Mouse (Mus musculus) heart, embryonic 16.5 days (tissue): ENCODE results near the gene Lad1. TPM values are rescaled to one million over a fixed set of nuclear protein-coding genes. Genes with fewer than 3 reads are reported as not detected.

ENCODE experiments used
- ATAC-seq: fragments of 200-750 bp; cut with Nextera tagmentation; replicated peaks from 2 replicates; pipeline ENCODE4 v1.8.0; 2017; ENCODE audit warnings: moderate number of reproducible peaks; ENCODE audit not compliant: insufficient read depth, low FRiP score; ENCODE audit errors: extremely low read depth
- H3K27ac ChIP-seq: fragments of 300-500 bp; sonication (generic); 2 replicates; pipeline ENCODE4 v1.5.1; 2014; ENCODE audit warnings: mild to moderate bottlenecking, low read length, control low read depth, moderate library complexity
- H3K27me3 ChIP-seq: fragments of 300-500 bp; sonication (generic); 2 replicates; pipeline ENCODE4 v1.6.1; 2014; ENCODE audit warnings: low read length, mixed read lengths; ENCODE audit not compliant: control insufficient read depth, insufficient read depth
- H3K36me3 ChIP-seq: fragments of 300-500 bp; sonication (generic); 2 replicates; pipeline ENCODE4 v1.6.1; 2014; ENCODE audit not compliant: control insufficient read depth, insufficient read depth
- H3K4me1 ChIP-seq: fragments of 300-500 bp; sonication (generic); 2 replicates; pipeline ENCODE4 v1.6.1; 2014; ENCODE audit warnings: low read length, mixed read lengths; ENCODE audit not compliant: control insufficient read depth, insufficient read depth
- H3K4me2 ChIP-seq: fragments of 300-500 bp; sonication (generic); 2 replicates; pipeline ENCODE4 v1.6.1; 2014; ENCODE audit warnings: low read depth, mild to moderate bottlenecking, control low read depth, low read length
- H3K4me3 ChIP-seq: fragments of 300-500 bp; sonication (generic); 2 replicates; pipeline ENCODE4 v1.5.1; 2014; ENCODE audit warnings: mild to moderate bottlenecking, control low read depth, low read length
- H3K9ac ChIP-seq: fragments of 300-500 bp; sonication (generic); 2 replicates; pipeline ENCODE4 v1.6.1; 2014; ENCODE audit warnings: low read length, control low read depth
- H3K9me3 ChIP-seq: fragments of 300-500 bp; sonication (generic); replicated peaks from 2 replicates; pipeline ENCODE4 v1.6.1; 2016; ENCODE audit warnings: low read length; ENCODE audit not compliant: control insufficient read depth
- WGBS: fragments of 180-500 bp; shearing (Covaris S2); extraction: QIAGEN DNeasy Blood & Tissue Kit; methylation state at CpG from one replicate; pipeline ENCODE4 v1.1.7; 2014; 5-methylcytosine and 5-hydroxymethylcytosine counted together
- polyA plus RNA-seq: library from polyadenylated mRNA; unstranded; fragments of >200 nt; fragmentation: Nextera tagmentation; extraction: Ambion mirVana; gene quantifications from 2 replicates; pipeline ENCODE4 v1.2.1, GENCODE M21; 2015

Gene Lad1
- polyA plus RNA-seq, result 5.9 TPM in 2 replicates

GRCm38 (mm10) chr1:135818481-135819086, at the start of gene Lad1:
Gene Lad1, plus strand, starts transcription at chr1:135818598.
- Histone ChIP-seq H3K9ac (peak within 1 kb of the TSS; percentile 70), H3K4me1 (peaks cover 4% of the 10 kb centered on the region), H3K9me3 (no peaks in the 10 kb centered on the region), H3K36me3 (no peaks in the 10 kb centered on the region), H3K27me3 (peaks cover 12% of the 10 kb centered on the region), H3K4me3 (peak within 1 kb of the TSS; percentile 61), H3K27ac (no peak within 1 kb of the TSS), H3K4me2 (peak within 1 kb of the TSS; percentile 96)
- ATAC-seq, result peak; percentile 20; the same call in 1 of the 2 replicates
- WGBS, result under 1% methylated on average over 63 of the region's 63 CpGs

DNA sequence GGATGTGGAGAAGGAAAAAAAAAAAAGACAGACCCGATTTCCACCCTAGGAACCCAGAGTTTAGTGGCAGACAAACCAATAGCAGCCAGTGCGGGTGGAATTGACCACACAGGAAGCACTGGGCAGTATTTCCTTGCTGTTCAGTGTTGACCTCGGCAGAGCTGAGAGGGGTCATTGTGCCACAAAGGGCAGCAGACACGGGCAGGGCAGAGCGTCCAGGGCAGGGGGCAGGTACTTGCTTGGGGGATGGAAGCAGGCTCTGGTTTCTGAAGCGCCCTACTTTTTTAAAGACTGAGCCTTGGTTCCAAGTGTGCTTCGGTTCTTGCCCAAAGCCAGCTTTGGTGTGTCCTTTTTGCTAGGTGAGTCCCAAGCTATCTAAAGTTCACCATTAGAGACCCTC, 48.2 kb upstream of the Lad1 start:
- peaks cover 48% of the 10 kb centered on the region for H3K4me1 ChIP-seq
- ATAC-seq, result no peak
- peak overlapping the region; percentile 54 for H3K27ac ChIP-seq
- peaks cover 16% of the 10 kb centered on the region for H3K36me3 ChIP-seq
- WGBS, result 78% methylated on average over 7 of the region's 7 CpGs
- H3K4me2 ChIP-seq, result no peak overlapping the region
- H3K27me3 ChIP-seq, result no peaks in the 10 kb centered on the region
- no peak overlapping the region for H3K4me3 ChIP-seq
- H3K9ac ChIP-seq, result 0 out of 2 replicates have a peak overlapping the region, but pooled peaks have one; percentile 34
- no peaks in the 10 kb centered on the region for H3K9me3 ChIP-seq

DNA sequence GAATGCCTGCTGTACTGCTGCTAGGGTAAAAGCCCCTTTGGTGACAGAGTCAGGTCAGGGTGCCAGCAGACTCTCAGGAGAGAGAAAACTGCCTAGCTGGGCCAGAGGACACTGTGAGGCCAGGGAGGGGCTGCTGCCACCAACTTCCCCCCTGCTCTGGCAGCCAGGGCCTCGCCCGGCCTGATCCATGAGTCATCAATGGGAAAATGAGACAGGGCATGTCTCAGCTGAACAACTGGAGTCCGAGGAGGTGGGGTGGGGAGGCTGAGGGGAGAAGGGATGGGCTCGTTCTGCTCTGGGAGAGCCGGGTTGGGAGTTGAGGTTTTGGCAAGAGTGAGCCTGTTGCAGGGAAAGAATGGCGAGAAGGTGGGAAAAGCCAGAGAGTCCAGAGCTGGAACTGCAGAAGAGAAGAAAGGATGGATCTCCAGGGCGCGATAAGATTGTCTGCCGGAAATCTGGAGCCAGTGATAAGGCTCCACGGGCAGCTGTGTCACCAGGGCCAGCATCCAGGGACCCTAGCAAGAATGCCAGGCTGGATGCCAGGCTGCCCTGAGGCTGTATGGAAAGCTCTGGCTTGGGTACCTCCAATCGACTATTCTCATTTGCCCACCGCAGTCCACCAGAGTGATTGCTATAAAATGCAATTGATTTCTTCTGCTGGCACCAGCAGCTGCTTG, 47.4 kb upstream of the Lad1 start:
- Histone ChIP-seq H3K4me3 (no peak overlapping the region), H3K27ac (peak overlapping the region; percentile 54), H3K27me3 (no peaks in the 10 kb centered on the region), H3K4me1 (peaks cover 43% of the 10 kb centered on the region), H3K36me3 (peaks cover 16% of the 10 kb centered on the region), H3K9ac (peak overlapping the region; percentile 34; the same call in 1 of the 2 replicates), H3K9me3 (no peaks in the 10 kb centered on the region), H3K4me2 (no peak overlapping the region)
- ATAC-seq, result peak; percentile 33
- 29% methylated on average over 12 of the region's 12 CpGs for WGBS

DNA sequence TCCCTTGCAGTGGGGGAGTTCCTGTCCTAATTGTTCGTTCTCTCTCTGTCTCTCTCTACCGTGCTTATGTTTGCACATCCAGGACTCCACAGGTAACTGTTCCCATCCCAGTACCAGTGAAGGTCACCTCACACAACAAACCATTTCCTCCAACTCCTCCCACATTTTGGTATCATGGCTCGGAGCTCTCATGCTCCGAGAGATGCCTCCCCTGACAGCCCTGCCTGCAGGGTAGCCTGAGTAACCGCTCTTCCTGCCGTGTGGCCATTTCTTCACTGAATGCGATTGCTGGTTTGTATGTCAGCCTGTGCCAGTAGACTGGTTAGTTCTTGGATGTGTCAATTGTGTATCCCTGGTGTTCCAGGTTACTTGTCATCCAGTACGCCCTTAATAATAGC, 46.8 kb upstream of the Lad1 start:
- Histone ChIP-seq H3K27ac (0 out of 2 replicates have a peak overlapping the region, but pooled peaks have one; percentile 9), H3K4me3 (no peak overlapping the region), H3K4me2 (no peak overlapping the region), H3K27me3 (no peaks in the 10 kb centered on the region), H3K36me3 (peaks cover 16% of the 10 kb centered on the region), H3K9ac (no peak overlapping the region), H3K4me1 (peaks cover 48% of the 10 kb centered on the region), H3K9me3 (no peaks in the 10 kb centered on the region)
- ATAC-seq, result no peak
- 69% methylated on average over 8 of the region's 8 CpGs for WGBS

- no peak for ATAC-seq
- Histone ChIP-seq H3K27me3 (no peaks in the 10 kb centered on the region), H3K4me3 (no peak overlapping the region), H3K36me3 (no peaks in the 10 kb centered on the region), H3K9ac (no peak overlapping the region), H3K9me3 (no peaks in the 10 kb centered on the region), H3K4me2 (no peak overlapping the region), H3K4me1 (peaks cover 22% of the 10 kb centered on the region), H3K27ac (peak overlapping the region; percentile 46)
Observed at GRCm38 (mm10) chr1:135776596-135776995, 41.8 kb upstream of the Lad1 start.

- H3K27me3 ChIP-seq, result no peaks in the 10 kb centered on the region
- H3K36me3 ChIP-seq, result no peaks in the 10 kb centered on the region
- peaks cover 22% of the 10 kb centered on the region for H3K4me1 ChIP-seq
- no peak overlapping the region for H3K27ac ChIP-seq
- no peak for ATAC-seq
- H3K9me3 ChIP-seq, result no peaks in the 10 kb centered on the region
- H3K4me2 ChIP-seq, result no peak overlapping the region
- H3K9ac ChIP-seq, result no peak overlapping the region
- 92% methylated on average over 1 of the region's 1 CpGs for WGBS
- no peak overlapping the region for H3K4me3 ChIP-seq
Observed at GRCm38 (mm10) chr1:135777046-135777445, 41.4 kb upstream of the Lad1 start.

GRCm38 (mm10) chr1:135778780-135779535, 39.4 kb upstream of the Lad1 start, which contains the start of gene Tnni1:
Gene Tnni1, plus strand, starts transcription at chr1:135779434.
- Histone ChIP-seq H3K4me1 (peaks cover 22% of the 10 kb centered on the region), H3K9ac (no peak within 1 kb of the TSS), H3K9me3 (no peaks in the 10 kb centered on the region), H3K27me3 (no peaks in the 10 kb centered on the region), H3K4me2 (peak within 1 kb of the TSS; percentile 5; the same call in 1 of the 2 replicates), H3K36me3 (no peaks in the 10 kb centered on the region), H3K27ac (peak within 1 kb of the TSS; percentile 47), H3K4me3 (no peak within 1 kb of the TSS)
- peak; percentile 46 for ATAC-seq
- 24% methylated on average over 22 of the region's 22 CpGs for WGBS

DNA sequence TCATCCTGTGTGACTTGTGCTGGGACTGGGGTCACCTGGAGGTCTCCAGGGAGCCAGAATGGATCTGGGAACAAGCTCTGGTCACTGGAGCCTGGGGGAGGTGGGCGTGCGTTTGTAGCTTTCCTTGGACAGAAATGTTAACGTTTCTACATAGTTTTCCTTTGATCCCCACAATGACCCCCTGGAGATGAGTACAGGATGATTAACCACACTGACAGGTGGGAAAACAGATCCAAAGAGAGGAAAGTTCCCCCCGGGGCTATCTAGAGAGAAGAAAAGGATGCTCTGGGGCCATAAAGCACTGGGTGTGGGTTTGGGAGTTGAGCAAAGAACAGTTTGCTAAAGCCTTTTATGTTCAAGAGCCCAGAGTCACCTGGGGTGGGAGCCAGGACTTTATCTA, 37.7 kb upstream of the Lad1 start:
- no peak for ATAC-seq
- H3K27me3 ChIP-seq, result no peaks in the 10 kb centered on the region
- no peak overlapping the region for H3K4me3 ChIP-seq
- no peak overlapping the region for H3K4me2 ChIP-seq
- H3K4me1 ChIP-seq, result peaks cover 22% of the 10 kb centered on the region
- H3K9me3 ChIP-seq, result no peaks in the 10 kb centered on the region
- no peaks in the 10 kb centered on the region for H3K36me3 ChIP-seq
- H3K27ac ChIP-seq, result no peak overlapping the region
- H3K9ac ChIP-seq, result 0 out of 2 replicates have a peak overlapping the region, but pooled peaks have one; percentile 3
- 62% methylated on average over 4 of the region's 4 CpGs for WGBS
